Mouse (Mus musculus): ENCODE measurements around the gene Numbl.

DNA sequence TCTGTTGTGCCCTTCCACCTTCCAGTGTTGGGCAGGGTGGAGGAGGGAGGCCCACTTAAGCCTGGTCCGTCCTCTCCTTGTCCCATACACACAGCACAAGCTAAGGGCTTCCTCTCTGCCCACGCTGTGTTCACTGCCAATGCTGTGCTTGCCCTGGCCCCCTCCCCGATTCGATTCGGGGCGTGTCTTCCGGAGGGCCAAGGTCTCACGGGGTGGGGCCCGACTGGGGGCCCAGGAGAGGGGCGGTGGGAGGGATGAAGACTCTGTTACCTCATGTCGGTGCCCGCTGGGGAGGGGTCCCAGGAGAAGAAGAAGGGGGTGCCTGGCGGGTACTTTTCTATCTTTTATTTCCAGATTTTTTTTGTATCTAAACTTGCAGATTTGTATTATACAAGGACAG lies 23.5 kb downstream of the Numbl start:
- TF ChIP-seq CTCF (IDR thresholded peaks at IDR 0.05; ENCODE audit: borderline replicate concordance, insufficient read depth, low read depth, low read length) (no peak), POLR2A (IDR thresholded peaks at IDR 0.05; ENCODE audit: borderline replicate concordance, insufficient read depth, low read length) (no peak)

Measured in cerebellum, adult 2 months (tissue).